Mouse (Mus musculus): ENCODE data around the gene Otop2.

The Otop2 gene

GRCm38 (mm10) chr11:115276780-115277603 lies 30.0 kb upstream of the Otop2 start, which contains the start of gene Fdxr:
Fdxr (minus strand) TSS chr11:115277050.
- DNase-seq (ENCODE audit: low spot score) = peak; percentile 98

GRCm38 (mm10) chr11:115277604-115277975 lies 29.4 kb upstream of the Otop2 start:
- DNase-seq (ENCODE audit: low spot score) = no peak

- no peak for DNase-seq (ENCODE audit: low spot score)
Observed at GRCm38 (mm10) chr11:115278176-115278575, 28.8 kb upstream of the Otop2 start.

- DNase-seq (ENCODE audit: low spot score) = no peak
Observed at GRCm38 (mm10) chr11:115279726-115280125, 27.2 kb upstream of the Otop2 start.

GRCm38 (mm10) chr11:115282295-115282694 lies 24.7 kb upstream of the Otop2 start:
- DNase-seq (ENCODE audit: low spot score) = peak; percentile 32

- peak; percentile 42 for DNase-seq (ENCODE audit: low spot score)
Observed at GRCm38 (mm10) chr11:115282723-115283485, 24.1 kb upstream of the Otop2 start.

GRCm38 (mm10) chr11:115283486-115283765 lies 23.5 kb upstream of the Otop2 start:
- no peak for DNase-seq (ENCODE audit: low spot score)

GRCm38 (mm10) chr11:115283891-115284620 lies 22.9 kb upstream of the Otop2 start:
- peak; percentile 4 for DNase-seq (ENCODE audit: low spot score)

GRCm38 (mm10) chr11:115285282-115285681 lies 21.7 kb upstream of the Otop2 start:
- DNase-seq (ENCODE audit: low spot score) = peak; percentile 2

GRCm38 (mm10) chr11:115286201-115286993 lies 20.6 kb upstream of the Otop2 start:
- DNase-seq (ENCODE audit: low spot score) = peak; percentile 2

- DNase-seq (ENCODE audit: low spot score) = peak; percentile 3
Observed at GRCm38 (mm10) chr11:115287386-115287785, 19.6 kb upstream of the Otop2 start.

GRCm38 (mm10) chr11:115288305-115288704 lies 18.7 kb upstream of the Otop2 start:
- DNase-seq (ENCODE audit: low spot score) = no peak

GRCm38 (mm10) chr11:115289885-115290284 lies 17.1 kb upstream of the Otop2 start:
- DNase-seq (ENCODE audit: low spot score) = no peak

- no peak for DNase-seq (ENCODE audit: low spot score)
Observed at GRCm38 (mm10) chr11:115290314-115290713, 16.6 kb upstream of the Otop2 start.

GRCm38 (mm10) chr11:115290919-115291318 lies 16.0 kb upstream of the Otop2 start:
- DNase-seq (ENCODE audit: low spot score) = peak; percentile 62

- DNase-seq (ENCODE audit: low spot score) = peak; percentile 42
Observed at GRCm38 (mm10) chr11:115291503-115291902, 15.5 kb upstream of the Otop2 start.

GRCm38 (mm10) chr11:115292631-115293375 lies 14.2 kb upstream of the Otop2 start:
- no peak for DNase-seq (ENCODE audit: low spot score)

- no peak for DNase-seq (ENCODE audit: low spot score)
Observed at GRCm38 (mm10) chr11:115295939-115296338, 11.0 kb upstream of the Otop2 start.

GRCm38 (mm10) chr11:115296471-115297210 lies 10.3 kb upstream of the Otop2 start:
- no peak for DNase-seq (ENCODE audit: low spot score)

GRCm38 (mm10) chr11:115297214-115297826 lies 9.6 kb upstream of the Otop2 start, which contains the start of gene Fads6:
Fads6 (minus strand) TSS chr11:115297663.
- peak; percentile 74 for DNase-seq (ENCODE audit: low spot score)
